Mouse (Mus musculus) limb, embryonic 12.5 days (tissue): ENCODE results near the gene Cfap97d2. TPM values are rescaled to one million over a fixed set of nuclear protein-coding genes. Genes with fewer than 3 reads are reported as not detected.

Experiments used
- ATAC-seq: fragments of 200-750 bp; cut with Nextera tagmentation; 2 replicates; pipeline ENCODE4 v1.8.0; 2017; ENCODE audit warnings: low read depth, moderate TSS enrichment; ENCODE audit not compliant: insufficient number of reproducible peaks, insufficient read depth, low FRiP score, low TSS enrichment
- H3K27ac ChIP-seq: fragments of 300-500 bp; sonication (generic); 2 replicates; pipeline ENCODE4 v1.5.1; 2016; ENCODE audit warnings: mild to moderate bottlenecking, moderate library complexity
- H3K27me3 ChIP-seq: fragments of 300-500 bp; sonication (generic); 2 replicates; pipeline ENCODE4 v1.6.1; 2016; ENCODE audit warnings: mild to moderate bottlenecking, moderate library complexity
- H3K36me3 ChIP-seq: fragments of 300-500 bp; sonication (generic); 2 replicates; pipeline ENCODE4 v1.6.1; 2016; ENCODE audit warnings: mild to moderate bottlenecking, moderate library complexity
- H3K4me1 ChIP-seq: fragments of 300-500 bp; sonication (generic); replicated peaks from 2 replicates; pipeline ENCODE4 v1.6.1; 2016
- H3K4me2 ChIP-seq: fragments of 300-500 bp; sonication (generic); 2 replicates; pipeline ENCODE4 v1.6.1; 2016; ENCODE audit warnings: mild to moderate bottlenecking, moderate library complexity
- H3K4me3 ChIP-seq: fragments of 300-500 bp; sonication (generic); replicated peaks from 2 replicates; pipeline ENCODE4 v1.5.1; 2016; ENCODE audit warnings: mild to moderate bottlenecking
- H3K9ac ChIP-seq: fragments of 300-500 bp; sonication (generic); replicated peaks from 2 replicates; pipeline ENCODE4 v1.6.1; 2016; ENCODE audit warnings: mild to moderate bottlenecking, moderate library complexity
- H3K9me3 ChIP-seq: fragments of 300-500 bp; sonication (generic); 2 replicates; pipeline ENCODE4 v1.6.1; 2016; ENCODE audit warnings: mild to moderate bottlenecking, moderate library complexity
- WGBS: fragments of 180-500 bp; shearing (Covaris S2); methylation state at CpG from one replicate; pipeline ENCODE4 v1.1.7; 2016; 5-methylcytosine and 5-hydroxymethylcytosine counted together
- polyA plus RNA-seq: library from polyadenylated mRNA; unstranded; fragments of >200 nt; fragmentation: Nextera tagmentation; extraction: Ambion mirVana; gene quantifications from 2 replicates; pipeline ENCODE4 v1.2.1, GENCODE M21; 2016

Cfap97d2 gene
- 0.06 and 0.14 TPM in 2 replicates for polyA plus RNA-seq

DNA sequence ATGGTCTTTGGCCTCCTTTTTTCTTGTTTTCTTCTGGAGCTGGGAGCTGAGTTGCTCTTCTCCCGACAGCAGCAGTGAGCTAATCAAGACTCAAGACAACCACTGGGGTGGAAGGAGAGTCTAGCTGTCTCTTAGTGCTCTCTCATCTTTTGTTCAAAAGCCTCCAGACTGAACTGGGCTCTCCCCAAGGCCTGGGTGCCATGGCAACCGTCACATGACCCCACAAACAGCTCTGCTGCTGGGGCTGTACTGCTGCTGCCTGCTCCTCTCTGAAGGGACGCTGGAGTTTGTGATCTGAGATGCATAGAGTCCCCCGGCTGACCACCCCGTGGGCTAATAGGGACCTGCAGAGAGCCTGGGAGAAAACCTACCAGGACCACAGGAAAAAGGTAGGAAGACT, at the start of gene Cfap97d2:
TSS of gene Cfap97d2 (plus strand) at position 222 of the 400 bp plus-strand sequence.
- no peaks in the 10 kb centered on the region for H3K9me3 ChIP-seq
- peaks cover 6% of the 10 kb centered on the region; the same call in 1 of the 2 replicates for H3K4me1 ChIP-seq
- 7% methylated on average over 5 of the region's 5 CpGs for WGBS
- no peak within 1 kb of the TSS; the same call in 1 of the 2 replicates for H3K27ac ChIP-seq
- no peaks in the 10 kb centered on the region for H3K27me3 ChIP-seq
- no peak within 1 kb of the TSS for H3K9ac ChIP-seq
- H3K4me2 ChIP-seq, result 0 out of 2 replicates have a peak within 1 kb of the TSS, but pooled peaks have one; percentile 23
- H3K4me3 ChIP-seq, result no peak within 1 kb of the TSS
- no peaks in the 10 kb centered on the region for H3K36me3 ChIP-seq
- 0 out of 2 replicates have a peak, but pooled peaks have one; percentile 68 for ATAC-seq

DNA sequence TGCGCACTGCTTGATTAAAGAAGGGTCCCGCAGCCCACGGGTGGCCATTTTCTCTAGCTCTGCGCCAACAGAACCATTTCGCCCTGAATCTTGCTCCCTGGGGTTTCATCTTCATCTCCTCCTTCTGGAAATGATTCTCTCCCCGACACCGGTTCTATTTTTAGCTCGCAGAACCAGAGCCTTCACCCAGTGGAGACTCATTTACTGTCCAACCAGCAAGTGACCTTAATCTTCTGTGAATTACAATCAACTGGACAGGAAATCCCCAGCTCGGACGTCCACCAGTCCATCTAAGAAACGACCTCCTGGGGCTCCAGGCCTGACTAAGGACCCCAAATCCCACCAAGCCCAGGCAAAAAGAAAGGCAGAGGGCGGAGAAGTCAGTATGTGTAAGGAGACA, 48.2 kb upstream of the Cfap97d2 start:
- no peak overlapping the region for H3K4me3 ChIP-seq
- H3K27ac ChIP-seq, result no peak overlapping the region
- H3K4me1 ChIP-seq, result no peaks in the 10 kb centered on the region
- ATAC-seq, result no peak
- no peak overlapping the region for H3K9ac ChIP-seq
- H3K36me3 ChIP-seq, result no peaks in the 10 kb centered on the region
- no peaks in the 10 kb centered on the region for H3K9me3 ChIP-seq
- 74% methylated on average over 12 of the region's 12 CpGs for WGBS
- H3K4me2 ChIP-seq, result no peak overlapping the region
- no peaks in the 10 kb centered on the region for H3K27me3 ChIP-seq

DNA sequence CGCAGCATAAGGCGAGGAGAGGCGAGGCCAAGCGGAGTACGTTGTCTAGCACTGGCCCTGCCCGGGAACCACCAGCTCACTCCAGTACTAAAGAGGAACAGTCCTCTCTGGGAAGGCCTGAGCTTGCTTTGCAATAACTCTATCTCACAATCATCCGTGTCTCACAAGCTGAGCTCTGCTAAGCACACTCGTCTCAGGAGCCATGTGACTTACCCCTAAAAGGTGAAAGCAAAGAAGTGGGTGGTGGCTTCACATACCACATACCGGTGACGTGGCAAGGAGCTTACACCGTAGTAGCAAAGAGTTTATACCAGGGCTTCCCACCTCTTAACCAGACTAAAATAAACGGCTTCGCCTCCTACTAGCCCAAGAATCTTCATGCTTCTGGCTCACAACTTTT, 45.4 kb upstream of the Cfap97d2 start:
- Histone ChIP-seq H3K4me1 (peaks cover 15% of the 10 kb centered on the region), H3K9ac (no peak overlapping the region), H3K27ac (no peak overlapping the region), H3K9me3 (no peaks in the 10 kb centered on the region), H3K4me2 (no peak overlapping the region), H3K27me3 (no peaks in the 10 kb centered on the region), H3K36me3 (no peaks in the 10 kb centered on the region), H3K4me3 (no peak overlapping the region)
- ATAC-seq, result no peak
- WGBS, result 88% methylated on average over 13 of the region's 13 CpGs

DNA sequence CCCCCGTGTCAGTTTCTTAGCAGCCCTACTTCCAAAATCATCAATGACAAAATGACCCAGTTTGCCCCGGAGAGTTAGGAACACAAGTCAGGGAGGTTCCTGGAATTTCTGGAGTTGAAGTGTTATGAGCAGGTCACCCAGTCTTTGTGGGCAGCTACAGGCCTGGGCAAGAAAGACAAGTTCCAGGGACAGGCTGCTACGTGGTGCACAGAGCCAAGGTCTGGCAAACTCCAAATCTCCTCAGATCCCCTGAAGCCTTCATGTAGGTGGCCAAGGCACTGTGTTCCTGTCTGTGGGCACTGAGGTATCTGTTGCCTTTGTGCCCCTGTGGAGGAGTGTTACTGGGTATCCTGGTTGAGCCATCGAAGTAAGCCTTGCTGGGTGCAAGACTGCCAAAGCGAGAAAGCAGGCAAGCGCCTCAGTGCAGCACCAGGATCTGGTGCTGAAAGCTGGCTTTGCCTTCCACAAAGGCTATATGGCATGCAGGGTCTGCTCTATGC, 40.9 kb upstream of the Cfap97d2 start:
- H3K4me3 ChIP-seq, result no peak overlapping the region
- peaks cover 38% of the 10 kb centered on the region for H3K4me1 ChIP-seq
- no peak overlapping the region for H3K9ac ChIP-seq
- no peaks in the 10 kb centered on the region for H3K36me3 ChIP-seq
- H3K27ac ChIP-seq, result no peak overlapping the region; the same call in 1 of the 2 replicates
- H3K4me2 ChIP-seq, result no peak overlapping the region
- WGBS, result 81% methylated on average over 6 of the region's 6 CpGs
- H3K9me3 ChIP-seq, result no peaks in the 10 kb centered on the region
- no peak for ATAC-seq
- no peaks in the 10 kb centered on the region for H3K27me3 ChIP-seq

DNA sequence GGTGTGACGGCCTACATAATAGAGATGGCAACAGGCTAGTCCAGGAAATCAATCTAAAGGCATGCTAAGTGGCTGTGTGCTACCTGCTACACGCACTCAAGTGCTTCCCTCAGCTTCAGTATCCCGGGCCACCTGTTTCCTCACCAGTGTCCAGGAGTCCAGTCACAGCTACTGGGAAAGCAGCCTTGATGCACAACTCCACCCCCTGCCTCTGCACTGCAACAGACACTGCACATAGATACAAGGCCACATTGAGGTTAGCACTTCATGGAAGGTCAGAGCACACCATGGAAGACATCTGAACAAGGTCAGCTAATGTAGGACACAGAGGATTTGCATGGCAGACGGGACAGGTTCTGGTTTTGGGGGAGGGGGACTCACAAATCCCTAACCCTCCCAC, 40.2 kb upstream of the Cfap97d2 start:
- Histone ChIP-seq H3K27me3 (no peaks in the 10 kb centered on the region), H3K4me3 (no peak overlapping the region), H3K9me3 (no peaks in the 10 kb centered on the region), H3K4me1 (peaks cover 38% of the 10 kb centered on the region), H3K9ac (no peak overlapping the region), H3K4me2 (no peak overlapping the region), H3K36me3 (no peaks in the 10 kb centered on the region), H3K27ac (no peak overlapping the region)
- WGBS, result 77% methylated on average over 4 of the region's 4 CpGs
- ATAC-seq, result no peak

DNA sequence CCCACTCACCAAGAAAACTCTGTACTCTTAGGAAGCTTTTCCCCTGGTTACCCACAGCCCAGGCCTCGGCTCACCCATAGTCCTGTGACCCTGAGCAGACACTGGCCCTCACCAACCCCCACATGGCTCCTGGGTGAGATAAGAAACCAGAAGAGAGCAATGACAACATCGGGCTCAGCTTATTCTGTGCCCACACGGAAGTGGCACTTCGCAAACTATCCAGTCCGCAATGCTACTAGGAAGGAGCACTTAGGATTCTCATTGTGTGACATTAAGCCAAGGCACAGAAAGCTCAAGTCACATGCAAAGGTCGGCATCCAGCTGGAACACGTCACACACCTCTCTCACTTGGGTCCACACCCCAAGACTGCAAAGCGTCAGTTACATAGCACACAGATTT, 39.7 kb upstream of the Cfap97d2 start:
- 86% methylated on average over 8 of the region's 8 CpGs for WGBS
- Histone ChIP-seq H3K27me3 (no peaks in the 10 kb centered on the region), H3K9ac (no peak overlapping the region), H3K4me1 (peaks cover 38% of the 10 kb centered on the region), H3K36me3 (no peaks in the 10 kb centered on the region), H3K4me3 (no peak overlapping the region), H3K27ac (no peak overlapping the region), H3K9me3 (no peaks in the 10 kb centered on the region), H3K4me2 (no peak overlapping the region)
- ATAC-seq, result no peak

DNA sequence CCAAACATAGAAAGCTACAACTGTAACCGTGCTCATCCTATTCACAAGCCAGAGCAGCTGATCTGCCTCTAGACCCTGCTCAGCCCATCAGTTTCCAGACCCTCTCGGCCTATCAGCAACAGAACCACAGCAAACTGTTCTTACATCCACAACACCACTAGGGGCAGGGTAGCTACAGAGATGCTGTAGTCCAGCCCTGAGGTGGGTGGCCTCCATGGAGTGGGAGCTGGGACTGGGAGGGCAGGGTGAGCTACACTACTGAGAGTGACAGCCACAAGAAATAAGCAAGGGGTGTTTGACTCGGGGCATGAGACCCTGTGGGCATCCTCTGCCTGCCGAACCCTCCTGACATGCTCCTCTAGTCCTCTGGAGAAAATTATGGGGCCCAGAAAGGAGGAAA, 37.8 kb upstream of the Cfap97d2 start:
- WGBS, result 78% methylated on average over 4 of the region's 4 CpGs
- no peak overlapping the region for H3K9ac ChIP-seq
- H3K36me3 ChIP-seq, result no peaks in the 10 kb centered on the region
- no peak overlapping the region for H3K4me2 ChIP-seq
- H3K4me3 ChIP-seq, result no peak overlapping the region
- H3K4me1 ChIP-seq, result peaks cover 38% of the 10 kb centered on the region
- no peaks in the 10 kb centered on the region for H3K9me3 ChIP-seq
- no peaks in the 10 kb centered on the region for H3K27me3 ChIP-seq
- H3K27ac ChIP-seq, result peak overlapping the region; percentile 26; the same call in 1 of the 2 replicates
- ATAC-seq, result peak; percentile 57; the same call in 1 of the 2 replicates

DNA sequence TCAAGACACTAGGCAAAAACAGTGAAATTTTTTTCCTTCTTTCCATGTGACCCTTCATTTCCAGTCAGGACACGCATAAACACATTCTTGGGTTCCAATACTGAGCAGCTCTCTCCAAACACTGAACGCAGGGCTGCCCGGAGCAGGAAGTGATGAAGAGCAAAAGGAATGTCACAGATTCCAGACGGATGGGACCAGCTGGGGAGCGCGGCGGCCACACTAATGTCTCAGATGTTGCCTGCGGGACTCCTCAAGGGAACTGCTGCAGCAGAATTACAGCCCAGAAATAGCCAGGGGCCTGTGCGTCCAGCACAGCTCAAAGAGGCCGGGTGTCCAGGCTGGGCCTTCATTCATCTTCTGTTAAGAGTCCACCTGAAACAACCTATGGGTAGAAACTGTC, 37.3 kb upstream of the Cfap97d2 start:
- no peak overlapping the region for H3K4me3 ChIP-seq
- no peak overlapping the region for H3K4me2 ChIP-seq
- ATAC-seq, result no peak
- H3K9me3 ChIP-seq, result no peaks in the 10 kb centered on the region
- H3K4me1 ChIP-seq, result peaks cover 38% of the 10 kb centered on the region
- H3K27me3 ChIP-seq, result no peaks in the 10 kb centered on the region
- H3K9ac ChIP-seq, result no peak overlapping the region
- no peaks in the 10 kb centered on the region for H3K36me3 ChIP-seq
- H3K27ac ChIP-seq, result peak overlapping the region; percentile 26
- WGBS, result 46% methylated on average over 10 of the region's 10 CpGs

DNA sequence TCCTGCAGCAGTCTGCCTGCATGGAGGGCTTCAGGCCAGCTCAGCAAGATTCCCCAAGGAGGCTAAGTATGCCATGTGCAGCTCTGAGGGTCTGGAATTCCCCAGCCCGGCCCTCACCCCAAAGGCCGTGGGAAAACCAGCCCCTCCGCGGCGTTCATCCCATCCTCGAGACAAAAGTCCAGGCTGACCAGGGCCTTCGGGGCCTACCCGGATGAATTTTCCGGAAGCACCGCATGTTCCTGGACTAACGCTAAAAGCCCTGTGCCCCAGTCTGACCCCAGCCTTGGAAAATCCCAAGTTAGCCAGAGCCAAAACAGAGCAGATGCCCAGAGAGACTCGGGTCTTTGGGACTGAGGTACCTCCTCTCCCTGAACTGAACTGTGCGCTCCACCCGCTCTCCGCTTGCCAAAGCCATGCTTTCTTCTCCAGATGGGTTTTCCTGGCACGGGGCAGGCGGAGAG, 35.6 kb upstream of the Cfap97d2 start:
- H3K27ac ChIP-seq, result no peak overlapping the region
- no peaks in the 10 kb centered on the region for H3K36me3 ChIP-seq
- H3K9ac ChIP-seq, result no peak overlapping the region
- no peaks in the 10 kb centered on the region for H3K27me3 ChIP-seq
- no peaks in the 10 kb centered on the region for H3K9me3 ChIP-seq
- H3K4me2 ChIP-seq, result no peak overlapping the region
- peaks cover 25% of the 10 kb centered on the region for H3K4me1 ChIP-seq
- no peak overlapping the region for H3K4me3 ChIP-seq
- WGBS, result 84% methylated on average over 17 of the region's 17 CpGs
- no peak for ATAC-seq

DNA sequence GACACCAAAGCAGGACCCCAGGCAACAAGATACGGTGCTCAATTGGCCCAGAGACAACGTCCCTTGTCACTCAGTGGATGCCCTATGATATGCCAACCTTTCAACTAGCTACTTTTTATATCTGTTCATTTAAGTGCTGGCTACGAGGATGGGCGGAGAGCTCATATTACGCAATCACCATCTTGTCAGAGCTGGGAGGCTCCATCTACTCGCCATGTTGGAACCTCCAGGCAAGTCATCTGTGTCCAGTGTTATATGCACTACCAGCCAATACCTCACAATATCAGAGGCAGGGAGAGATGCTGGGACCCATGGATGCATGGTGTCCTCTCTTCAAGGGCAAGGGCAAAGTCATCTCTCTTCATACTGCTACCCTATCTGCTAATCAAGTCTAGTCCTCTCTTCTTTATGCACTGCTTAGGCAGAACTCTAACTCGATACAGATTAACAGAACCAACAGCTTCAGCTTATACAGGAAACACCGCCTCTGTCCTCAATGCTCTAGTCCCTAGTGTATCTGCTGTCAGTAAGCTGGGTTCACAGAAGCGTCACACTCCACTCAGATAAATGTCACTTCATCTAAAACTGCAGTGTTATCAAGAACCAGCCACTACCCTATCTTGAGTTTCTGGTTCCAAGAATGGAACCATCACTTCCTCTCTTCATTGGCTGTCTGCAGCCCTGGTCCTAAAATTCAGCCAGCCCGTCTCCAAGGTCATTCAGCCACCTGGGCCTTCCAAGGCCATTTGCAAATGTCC, 34.3 kb upstream of the Cfap97d2 start:
- no peak for ATAC-seq
- 89% methylated on average over 10 of the region's 10 CpGs for WGBS
- peaks cover 4% of the 10 kb centered on the region; the same call in 1 of the 2 replicates for H3K27me3 ChIP-seq
- no peak overlapping the region for H3K9ac ChIP-seq
- H3K27ac ChIP-seq, result no peak overlapping the region
- H3K4me3 ChIP-seq, result no peak overlapping the region
- H3K36me3 ChIP-seq, result no peaks in the 10 kb centered on the region
- H3K4me1 ChIP-seq, result peaks cover 28% of the 10 kb centered on the region; the same call in 1 of the 2 replicates
- H3K4me2 ChIP-seq, result no peak overlapping the region
- no peaks in the 10 kb centered on the region for H3K9me3 ChIP-seq

DNA sequence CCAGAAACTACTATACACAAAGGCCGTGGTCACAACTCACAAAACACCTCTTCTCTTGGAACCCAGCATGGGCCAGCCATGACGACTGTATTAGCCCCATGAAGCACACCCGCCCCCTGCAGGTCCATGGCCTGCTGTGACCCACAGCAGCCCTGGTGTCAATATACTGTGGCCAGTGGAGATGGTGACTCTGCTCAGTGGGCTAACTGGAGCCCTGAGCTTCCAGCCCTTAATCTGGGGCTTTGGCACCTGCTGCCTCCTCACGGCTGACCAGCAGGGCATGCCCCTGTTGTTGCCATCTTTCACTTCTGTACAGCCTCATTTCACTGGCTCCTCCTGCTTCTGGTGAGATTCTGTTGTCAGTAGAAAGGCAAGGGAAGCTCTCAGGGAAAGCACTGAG, 32.5 kb upstream of the Cfap97d2 start:
- H3K4me2 ChIP-seq, result no peak overlapping the region
- H3K9me3 ChIP-seq, result no peaks in the 10 kb centered on the region
- no peak overlapping the region for H3K27ac ChIP-seq
- H3K4me3 ChIP-seq, result no peak overlapping the region
- H3K27me3 ChIP-seq, result peaks cover 6% of the 10 kb centered on the region
- no peak overlapping the region for H3K9ac ChIP-seq
- ATAC-seq, result no peak
- peaks cover 28% of the 10 kb centered on the region for H3K4me1 ChIP-seq
- H3K36me3 ChIP-seq, result no peaks in the 10 kb centered on the region
- WGBS, result 85% methylated on average over 4 of the region's 4 CpGs
